Mouse (Mus musculus) liver, postnatal 0 days (tissue): Measurements from ENCODE around the gene Sos1. TPM values are rescaled to one million over a fixed set of nuclear protein-coding genes. Genes with fewer than 3 reads are reported as not detected.
"Not testable (repeated sequence)": the region's sequence is repeated elsewhere in the genome, so short reads cannot be mapped to it uniquely, and the experiment has no call there.

ENCODE experiments used
- ATAC-seq: fragments of 200-750 bp; cut with Nextera tagmentation; 2 replicates; pipeline ENCODE4 v1.8.0; 2017; ENCODE audit warnings: mild to moderate bottlenecking, moderate library complexity
- DNase-seq: peaks from one replicate; pipeline ENCODE4 v3.0.0-alpha.2; 2016
- H3K27ac ChIP-seq: fragments of 300-500 bp; sonication (generic); 2 replicates; pipeline ENCODE4 v1.5.1; 2014; ENCODE audit warnings: antibody characterized with exemption, moderate library complexity, mild to moderate bottlenecking, low read depth
- H3K27me3 ChIP-seq: fragments of 300-500 bp; sonication (generic); 2 replicates; pipeline ENCODE4 v1.6.1; 2014; ENCODE audit warnings: low read length, control low read depth, mixed read lengths; ENCODE audit not compliant: insufficient read depth
- H3K36me3 ChIP-seq: fragments of 300-500 bp; sonication (generic); replicated peaks from 2 replicates; pipeline ENCODE4 v1.6.1; 2014; ENCODE audit warnings: mild to moderate bottlenecking, control low read depth, low read length, moderate library complexity, mixed read lengths; ENCODE audit not compliant: insufficient read depth
- H3K4me1 ChIP-seq: fragments of 300-500 bp; sonication (generic); 2 replicates; pipeline ENCODE4 v1.6.1; 2014; ENCODE audit warnings: antibody characterized with exemption, mild to moderate bottlenecking, control low read depth; ENCODE audit not compliant: insufficient read depth
- H3K4me2 ChIP-seq: fragments of 300-500 bp; sonication (generic); 2 replicates; pipeline ENCODE4 v1.6.1; 2014; ENCODE audit warnings: low read depth, mild to moderate bottlenecking, low read length, moderate library complexity, mixed read lengths
- H3K4me3 ChIP-seq: fragments of 300-500 bp; sonication (generic); 2 replicates; pipeline ENCODE4 v1.5.1; 2014; ENCODE audit warnings: low read depth, low read length
- H3K9ac ChIP-seq: fragments of 300-500 bp; sonication (generic); replicated peaks from 2 replicates; pipeline ENCODE4 v1.6.1; 2014; ENCODE audit warnings: mild to moderate bottlenecking, moderate library complexity
- H3K9me3 ChIP-seq: fragments of 300-500 bp; sonication (generic); 2 replicates; pipeline ENCODE4 v1.6.1; 2016; ENCODE audit warnings: mild to moderate bottlenecking, control low read depth, low read length, mixed read lengths
- CTCF ChIP-seq: sonication (generic); IDR thresholded peaks from 2 replicates; pipeline ENCODE4 v1.5.1; 2016; ENCODE audit warnings: antibody characterized with exemption, low read depth
- EP300 ChIP-seq: IDR thresholded peaks from 2 replicates; pipeline ENCODE4 v1.6.1; 2016; ENCODE audit warnings: antibody characterized with exemption, low read depth, mild to moderate bottlenecking
- WGBS: fragments of 180-500 bp; shearing (Covaris S2); extraction: QIAGEN DNeasy Blood & Tissue Kit; methylation state at CpG from one replicate; pipeline ENCODE4 v1.1.7; 2014; ENCODE audit not compliant: insufficient replicate concordance; 5-methylcytosine and 5-hydroxymethylcytosine counted together
- polyA plus RNA-seq: library from polyadenylated mRNA; unstranded; fragments of >200 nt; fragmentation: Nextera tagmentation; extraction: Ambion mirVana; gene quantifications from 2 replicates; pipeline ENCODE4 v1.2.1, GENCODE M21; 2015

Sos1 gene
- polyA plus RNA-seq, 1 experiment from 2014 or later = 1.4 TPM

DNA sequence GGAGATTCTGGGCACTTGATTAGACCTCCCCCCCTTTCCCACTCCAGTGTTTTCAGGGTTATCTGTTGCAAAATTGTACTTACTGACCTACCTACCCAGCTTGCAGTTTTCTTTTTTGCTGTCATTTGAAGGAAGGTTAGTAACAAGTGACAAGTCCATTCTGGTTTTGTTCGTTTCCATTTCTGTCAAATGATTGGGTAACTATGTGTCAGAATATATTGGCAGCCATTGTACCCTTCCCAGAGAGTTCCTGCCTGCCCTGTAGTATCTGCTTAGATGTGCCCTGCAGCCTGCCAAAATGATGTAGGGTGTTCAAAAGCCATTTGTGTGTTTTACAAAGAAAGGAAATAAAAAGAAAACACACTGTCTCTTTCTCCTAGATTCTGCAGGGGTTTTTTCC is 94.6 kb downstream of the Sos1 start:
- ATAC-seq = no peak
- 55% methylated on average over 1 of the region's 1 CpGs for WGBS
- no peak for TF ChIP-seq CTCF
- no peak for TF ChIP-seq EP300

DNA sequence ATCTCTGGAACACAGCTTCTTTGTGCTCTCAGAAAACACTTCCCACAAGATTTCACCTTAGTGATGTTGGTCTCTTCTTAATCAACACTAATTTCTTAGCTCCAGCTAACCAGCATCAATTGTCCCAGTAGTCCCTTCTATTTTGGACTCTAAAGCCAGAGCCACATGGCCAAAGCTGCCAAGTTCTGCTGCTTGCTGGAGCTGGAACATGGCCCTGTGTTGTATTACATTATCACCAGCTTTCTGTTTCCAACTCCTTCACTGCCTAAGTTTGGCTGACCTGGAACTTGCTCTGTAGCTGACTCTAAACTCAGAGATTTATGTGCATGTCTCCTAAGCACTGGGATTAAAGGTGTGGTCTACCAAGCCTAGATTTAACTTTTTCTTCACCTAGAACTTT is 101.9 kb downstream of the Sos1 start:
- H3K27ac ChIP-seq, H3K27me3 ChIP-seq, H3K4me1 ChIP-seq, ATAC-seq, DNase-seq, H3K9ac ChIP-seq, H3K4me3 ChIP-seq, H3K9me3 ChIP-seq, H3K36me3 ChIP-seq, H3K4me2 ChIP-seq: not testable (repeated sequence)

More for the DNA sequence above, 94.6 kb downstream of the Sos1 start:
- H3K9ac ChIP-seq = no peak overlapping the region
- H3K27ac ChIP-seq = no peak overlapping the region
- no peaks in the 10 kb centered on the region for H3K9me3 ChIP-seq
- no peaks in the 10 kb centered on the region for H3K4me1 ChIP-seq
- no peak overlapping the region for H3K4me2 ChIP-seq
- H3K36me3 ChIP-seq = no peaks in the 10 kb centered on the region
- H3K27me3 ChIP-seq = no peaks in the 10 kb centered on the region
- no peak for DNase-seq
- H3K4me3 ChIP-seq = no peak overlapping the region

DNA sequence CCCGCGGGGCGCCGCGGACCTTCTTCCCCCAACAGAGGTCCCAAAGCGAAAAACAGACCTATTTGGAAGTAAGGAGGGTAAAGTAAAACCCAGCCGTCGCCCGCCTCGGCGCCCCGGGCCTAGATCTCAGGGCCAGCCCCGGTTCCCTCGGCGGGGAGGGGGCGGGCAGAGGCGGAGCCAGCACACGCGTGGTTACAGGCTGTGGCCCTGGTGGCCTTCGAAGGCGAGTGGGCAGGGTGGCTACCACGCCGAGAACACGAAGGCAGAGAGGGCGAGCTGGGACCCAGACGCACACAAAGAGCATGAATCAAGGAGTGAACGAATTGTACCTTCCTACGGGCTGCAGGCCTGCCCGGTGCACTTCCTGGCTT is 106.5 kb downstream of the Sos1 start:
- WGBS = 21% methylated on average over 29 of the region's 29 CpGs
- Histone ChIP-seq H3K9ac (peak overlapping the region; percentile 54), H3K4me2 (peak overlapping the region; percentile 72), H3K9me3 (no peaks in the 10 kb centered on the region), H3K4me1 (peaks cover 11% of the 10 kb centered on the region), H3K27me3 (0 out of 2 replicates have a peak, but pooled peaks cover 7% of the 10 kb centered on the region), H3K27ac (0 out of 2 replicates have a peak overlapping the region, but pooled peaks have one; percentile 41), H3K4me3 (peak overlapping the region; percentile 42), H3K36me3 (no peaks in the 10 kb centered on the region)
- TF ChIP-seq EP300 = no peak
- DNase-seq (no peak), ATAC-seq (peak; percentile 60)

DNA sequence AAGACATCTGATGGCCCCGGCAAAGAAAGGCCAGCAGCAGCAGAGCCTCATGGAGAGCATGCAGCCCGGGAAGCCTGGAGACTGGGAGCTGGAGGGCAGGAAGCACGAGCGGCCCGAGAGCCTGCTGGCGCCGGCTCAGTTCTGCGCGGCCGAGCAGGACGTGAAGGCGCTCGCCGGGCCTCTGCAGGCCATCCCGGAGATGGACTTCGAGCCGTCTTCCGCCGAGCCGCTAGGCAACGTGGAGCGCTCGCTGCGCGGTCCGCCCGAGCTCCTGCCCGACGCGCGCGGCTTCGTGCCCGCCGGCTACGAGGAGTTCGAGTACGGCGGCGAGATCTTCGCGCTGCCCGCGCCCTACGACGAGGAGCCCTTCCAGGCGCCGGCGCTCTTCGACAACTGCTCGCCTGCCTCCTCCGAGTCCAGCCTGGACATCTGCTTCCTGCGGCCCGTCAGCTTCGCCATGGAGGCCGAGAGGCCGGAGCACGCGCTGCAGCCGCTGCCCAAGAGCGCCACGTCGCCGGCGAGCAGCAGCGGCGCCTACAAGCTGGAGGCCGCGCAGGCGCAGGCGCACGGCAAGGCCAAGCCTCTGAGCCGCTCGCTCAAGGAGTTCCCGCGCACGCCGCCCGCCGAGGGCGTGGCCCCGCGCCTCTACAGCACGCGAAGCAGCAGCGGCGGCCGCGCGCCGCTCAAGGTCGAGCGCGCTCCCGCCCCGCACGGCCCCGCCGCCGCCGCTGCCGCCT is 107.1 kb downstream of the Sos1 start, which contains the start of gene Gm10190:
Gm10190 (minus strand) TSS at position 553 of the 737 bp plus-strand sequence.
- 7% methylated on average over 81 of the region's 102 CpGs for WGBS
- peak within 1 kb of the TSS; percentile 72 for H3K4me2 ChIP-seq
- H3K27me3 ChIP-seq = 0 out of 2 replicates have a peak, but pooled peaks cover 7% of the 10 kb centered on the region
- peak within 1 kb of the TSS; percentile 42 for H3K4me3 ChIP-seq
- H3K9ac ChIP-seq = peak within 1 kb of the TSS; percentile 54
- no peaks in the 10 kb centered on the region for H3K36me3 ChIP-seq
- peaks cover 11% of the 10 kb centered on the region for H3K4me1 ChIP-seq
- peak within 1 kb of the TSS; percentile 41; the same call in 1 of the 2 replicates for H3K27ac ChIP-seq
- TF ChIP-seq CTCF (no peak), EP300 (no peak)
- no peaks in the 10 kb centered on the region for H3K9me3 ChIP-seq
- DNase-seq (peak; percentile 86), ATAC-seq (peak; percentile 94)

DNA sequence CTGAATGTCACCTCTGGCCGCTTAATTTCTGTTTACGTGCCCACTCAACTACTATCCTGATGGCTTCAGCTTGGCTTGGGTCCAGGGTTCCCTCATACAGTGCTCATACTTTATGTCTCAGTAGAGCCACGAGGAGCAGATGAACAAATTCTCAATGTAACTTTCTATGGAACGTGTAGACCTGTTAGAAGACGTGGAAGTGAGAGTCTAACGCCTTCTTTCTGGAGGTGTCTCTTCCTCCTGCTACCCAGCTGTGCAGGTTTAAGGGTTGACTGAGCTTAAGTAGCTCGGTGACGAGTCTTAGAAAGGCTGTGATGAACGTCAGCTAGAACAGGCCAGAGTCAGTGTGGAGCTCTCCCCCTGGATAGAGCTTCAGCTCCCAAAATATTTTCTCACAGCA is 111.6 kb downstream of the Sos1 start:
- no peak overlapping the region for H3K9ac ChIP-seq
- ATAC-seq = no peak
- WGBS = 66% methylated on average over 9 of the region's 9 CpGs
- no peak overlapping the region for H3K4me3 ChIP-seq
- no peaks in the 10 kb centered on the region for H3K36me3 ChIP-seq
- DNase-seq = no peak
- no peak overlapping the region for H3K27ac ChIP-seq
- no peak overlapping the region for H3K4me2 ChIP-seq
- no peaks in the 10 kb centered on the region for H3K9me3 ChIP-seq
- TF ChIP-seq CTCF = no peak
- TF ChIP-seq EP300 = no peak
- peaks cover 8% of the 10 kb centered on the region for H3K4me1 ChIP-seq
- H3K27me3 ChIP-seq = 0 out of 2 replicates have a peak, but pooled peaks cover 3% of the 10 kb centered on the region

DNA sequence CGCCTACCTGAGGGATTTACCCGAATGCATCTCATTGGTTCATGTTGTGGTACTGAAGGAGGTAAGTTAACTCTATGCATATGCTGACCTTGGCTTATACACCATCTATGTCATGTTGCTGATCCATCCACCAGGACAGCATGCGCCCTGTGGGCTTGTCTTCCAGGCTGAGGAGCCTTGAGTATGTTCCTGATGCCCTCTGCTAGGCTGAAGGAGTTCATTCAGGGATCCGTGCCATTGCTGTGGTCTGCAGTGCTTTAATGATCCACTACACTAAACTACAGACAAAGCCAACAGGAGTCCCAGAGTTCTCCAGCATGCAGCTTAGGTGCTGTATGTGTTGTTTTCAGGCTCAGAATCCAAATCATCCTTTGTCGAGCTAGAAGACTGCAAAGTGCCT is 113.0 kb downstream of the Sos1 start:
- no peak overlapping the region for H3K4me2 ChIP-seq
- no peaks in the 10 kb centered on the region for H3K27me3 ChIP-seq
- no peaks in the 10 kb centered on the region for H3K36me3 ChIP-seq
- ATAC-seq (no peak), DNase-seq (no peak)
- H3K27ac ChIP-seq = no peak overlapping the region
- H3K9me3 ChIP-seq = no peaks in the 10 kb centered on the region
- H3K9ac ChIP-seq = no peak overlapping the region
- no peak for TF ChIP-seq EP300
- TF ChIP-seq CTCF = no peak
- no peaks in the 10 kb centered on the region for H3K4me1 ChIP-seq
- H3K4me3 ChIP-seq = no peak overlapping the region
- WGBS = 81% methylated on average over 5 of the region's 5 CpGs

DNA sequence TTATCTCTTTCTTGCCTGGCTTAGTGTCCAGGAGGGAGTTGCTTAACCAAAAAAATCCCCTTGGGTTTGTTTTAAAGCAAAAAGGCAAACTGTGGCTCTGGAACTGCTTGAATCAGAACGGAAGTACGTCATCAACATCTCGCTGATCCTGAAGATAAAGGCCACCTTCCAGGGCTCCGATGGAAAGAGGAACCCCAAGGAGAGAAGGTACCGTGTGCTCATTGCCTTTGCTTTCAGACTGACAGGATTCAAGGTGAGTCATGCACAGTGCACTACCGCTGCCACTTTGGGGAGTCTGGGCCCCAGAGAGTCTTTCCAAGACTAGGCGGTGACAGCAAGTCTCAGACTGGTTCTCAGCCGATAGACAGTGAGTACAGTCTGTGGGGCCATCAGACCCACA is 120.0 kb downstream of the Sos1 start:
- Histone ChIP-seq H3K4me1 (no peaks in the 10 kb centered on the region), H3K36me3 (no peaks in the 10 kb centered on the region), H3K9me3 (no peaks in the 10 kb centered on the region), H3K27ac (no peak overlapping the region), H3K9ac (no peak overlapping the region), H3K4me3 (no peak overlapping the region), H3K4me2 (no peak overlapping the region), H3K27me3 (no peaks in the 10 kb centered on the region)
- TF ChIP-seq CTCF (no peak), EP300 (no peak)
- DNase-seq (no peak), ATAC-seq (no peak)
- WGBS = 72% methylated on average over 8 of the region's 8 CpGs
